Mouse (Mus musculus) limb, embryonic 14.5 days (tissue): ENCODE measurements around the gene Zscan21. TPM values are rescaled to one million over a fixed set of nuclear protein-coding genes. Genes with fewer than 3 reads are reported as not detected.
A peak's percentile ranks its signal among the peaks of the same experiment; 100 is the strongest.

ENCODE experiments used
- ATAC-seq: fragments of 200-750 bp; cut with Nextera tagmentation; 2 replicates; pipeline ENCODE4 v1.8.0; 2017; ENCODE audit warnings: low read depth, moderate number of reproducible peaks, moderate TSS enrichment; ENCODE audit not compliant: low FRiP score
- DNase-seq: peaks from one replicate; pipeline ENCODE4 v3.0.0-alpha.2; 2015; ENCODE audit warnings: low spot score
- H3K27ac ChIP-seq: fragments of 300-500 bp; sonication (generic); replicated peaks from 2 replicates; pipeline ENCODE4 v1.5.1; 2014; ENCODE audit warnings: low read depth, mild to moderate bottlenecking, low read length, moderate library complexity, mixed read lengths
- H3K27me3 ChIP-seq: fragments of 300-500 bp; sonication (generic); 2 replicates; pipeline ENCODE4 v1.6.1; 2014; ENCODE audit warnings: low read length, mixed read lengths; ENCODE audit not compliant: control insufficient read depth, insufficient read depth
- H3K36me3 ChIP-seq: fragments of 300-500 bp; sonication (generic); 2 replicates; pipeline ENCODE4 v1.6.1; 2014; ENCODE audit warnings: mild to moderate bottlenecking, low read length, moderate library complexity, mixed read lengths; ENCODE audit not compliant: control insufficient read depth, insufficient read depth
- H3K4me1 ChIP-seq: fragments of 300-500 bp; sonication (generic); 2 replicates; pipeline ENCODE4 v1.6.1; 2014; ENCODE audit warnings: antibody characterized with exemption, low read length, mixed read lengths; ENCODE audit not compliant: control insufficient read depth, insufficient read depth
- H3K4me2 ChIP-seq: fragments of 300-500 bp; sonication (generic); replicated peaks from 2 replicates; pipeline ENCODE4 v1.6.1; 2014; ENCODE audit warnings: low read depth, mild to moderate bottlenecking, low read length, moderate library complexity; ENCODE audit not compliant: severe bottlenecking
- H3K4me3 ChIP-seq: fragments of 300-500 bp; sonication (generic); replicated peaks from 2 replicates; pipeline ENCODE4 v1.5.1; 2014; ENCODE audit warnings: low read length
- H3K9ac ChIP-seq: fragments of 300-500 bp; sonication (generic); 2 replicates; pipeline ENCODE4 v1.6.1; 2014; ENCODE audit warnings: mild to moderate bottlenecking, low read depth, low read length, moderate library complexity; ENCODE audit not compliant: severe bottlenecking
- H3K9me3 ChIP-seq: fragments of 300-500 bp; sonication (generic); 2 replicates; pipeline ENCODE4 v1.6.1; 2016; ENCODE audit warnings: low read length; ENCODE audit not compliant: control insufficient read depth
- POLR2A ChIP-seq: fragments of 200-500 bp; IDR thresholded peaks from 2 replicates; pipeline ENCODE4 v1.8.0; 2012; ENCODE audit warnings: inconsistent platforms, mild to moderate bottlenecking, moderate library complexity, borderline replicate concordance; ENCODE audit not compliant: insufficient read depth, insufficient read length; ENCODE audit errors: extremely low read depth
- WGBS: fragments of 180-500 bp; shearing (Covaris S2); extraction: QIAGEN DNeasy Blood & Tissue Kit; methylation state at CpG from one replicate; pipeline ENCODE4 v1.1.7; 2014; 5-methylcytosine and 5-hydroxymethylcytosine counted together
- polyA plus RNA-seq, 2 experiments: library from polyadenylated mRNA; depleted of rRNA in 1 of 2; stranded (reverse) in 1 of 2; unstranded in 1 of 2; fragments of >200 nt; fragmentation: Nextera tagmentation in 1 of 2; extraction: Ambion mirVana in 1 of 2; gene quantifications; 2 replicates each; pipeline versions ENCODE4 v1.2.1 to v1.2.3; 2012 to 2014

The Zscan21 gene
- polyA plus RNA-seq (2012; rRNA removed), result 31.5 and 38.3 TPM in 2 replicates
- 59.8 and 70.0 TPM in 2 replicates for polyA plus RNA-seq (2014; fragmentation: Nextera tagmentation; extraction: Ambion mirVana)

GRCm38 (mm10) chr5:138116255-138117198 lies at the start of gene Zscan21:
Gene Zscan21, plus strand, starts transcription at chr5:138116903.
- peak; percentile 59; the same call in 1 of the 2 replicates for TF ChIP-seq POLR2A
- peak within 1 kb of the TSS; percentile 92 for H3K27ac ChIP-seq

DNA sequence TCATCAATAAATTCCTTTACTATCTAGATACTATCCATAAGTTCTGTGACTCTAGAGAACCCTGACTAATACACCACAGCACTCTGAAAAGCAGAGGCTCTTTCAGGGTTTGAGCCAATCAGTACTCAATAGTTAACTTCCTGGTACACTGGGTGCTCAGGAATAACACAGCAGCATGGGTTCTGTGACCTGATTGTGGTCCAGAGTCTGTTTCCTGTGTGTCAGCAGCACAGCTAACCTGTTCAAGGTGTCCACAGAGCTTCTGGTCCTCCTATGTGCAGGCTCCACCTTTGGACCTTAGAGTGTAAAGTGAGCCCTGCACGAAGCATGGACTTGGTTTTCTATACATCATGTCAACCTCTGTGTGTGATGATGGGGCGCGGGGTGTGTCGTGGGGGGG lies 42.9 kb upstream of the Zscan21 start:
- H3K36me3 ChIP-seq, result no peaks in the 10 kb centered on the region

More at GRCm38 (mm10) chr5:138116255-138117198, at the start of gene Zscan21:
- Histone ChIP-seq H3K27me3 (no peaks in the 10 kb centered on the region), H3K36me3 (peaks cover 16% of the 10 kb centered on the region), H3K4me2 (peak within 1 kb of the TSS; percentile 45), H3K4me3 (peak within 1 kb of the TSS; percentile 61), H3K9me3 (no peaks in the 10 kb centered on the region), H3K4me1 (peaks cover 9% of the 10 kb centered on the region), H3K9ac (peak within 1 kb of the TSS; percentile 67)
- peak; percentile 95 for ATAC-seq
- peak; percentile 93 for DNase-seq
- WGBS, result 6% methylated on average over 38 of the region's 38 CpGs

DNA sequence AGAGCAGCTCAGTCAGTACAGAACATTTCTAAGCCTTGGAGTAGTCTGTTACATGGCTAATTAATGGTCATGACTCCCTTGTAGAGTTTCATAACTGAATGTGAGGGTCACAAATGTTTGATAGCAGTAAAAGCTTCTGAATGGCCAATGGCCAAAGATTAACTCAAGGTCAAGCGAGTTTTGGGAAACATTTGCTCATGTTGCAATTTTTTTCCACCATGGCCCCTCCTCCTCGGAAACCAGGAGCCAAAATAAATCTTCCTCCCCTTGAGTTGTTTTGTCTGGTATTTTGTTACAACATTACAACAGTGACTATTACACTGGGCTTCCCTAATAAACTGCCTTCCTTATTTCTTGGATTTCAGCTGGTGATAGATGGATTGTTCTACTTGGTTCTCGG lies 41.0 kb upstream of the Zscan21 start:
- Histone ChIP-seq H3K27me3 (no peaks in the 10 kb centered on the region), H3K9me3 (no peaks in the 10 kb centered on the region), H3K9ac (no peak overlapping the region), H3K27ac (no peak overlapping the region), H3K36me3 (no peaks in the 10 kb centered on the region), H3K4me2 (no peak overlapping the region), H3K4me1 (no peaks in the 10 kb centered on the region), H3K4me3 (no peak overlapping the region)
- ATAC-seq (no peak), DNase-seq (no peak)
- TF ChIP-seq POLR2A, result no peak
- WGBS, result 75% methylated on average over 3 of the region's 3 CpGs

More for the DNA sequence above, 42.9 kb upstream of the Zscan21 start:
- no peak for TF ChIP-seq POLR2A
- WGBS, result 87% methylated on average over 4 of the region's 4 CpGs
- no peaks in the 10 kb centered on the region for H3K27me3 ChIP-seq
- no peak for ATAC-seq
- no peak overlapping the region for H3K4me3 ChIP-seq
- no peak overlapping the region for H3K9ac ChIP-seq
- H3K27ac ChIP-seq, result no peak overlapping the region
- no peak for DNase-seq
- no peaks in the 10 kb centered on the region for H3K4me1 ChIP-seq
- no peaks in the 10 kb centered on the region for H3K9me3 ChIP-seq
- no peak overlapping the region for H3K4me2 ChIP-seq

- H3K9me3 ChIP-seq, result no peaks in the 10 kb centered on the region
- TF ChIP-seq POLR2A, result no peak
- ATAC-seq, result no peak
- no peaks in the 10 kb centered on the region for H3K27me3 ChIP-seq
- H3K4me3 ChIP-seq, result no peak overlapping the region
- no peaks in the 10 kb centered on the region for H3K4me1 ChIP-seq
- no peaks in the 10 kb centered on the region for H3K36me3 ChIP-seq
- DNase-seq, result no peak
- WGBS, result 52% methylated on average over 2 of the region's 2 CpGs
- H3K4me2 ChIP-seq, result no peak overlapping the region
- H3K27ac ChIP-seq, result no peak overlapping the region
- no peak overlapping the region for H3K9ac ChIP-seq
Observed at GRCm38 (mm10) chr5:138076148-138076547, 40.6 kb upstream of the Zscan21 start.

DNA sequence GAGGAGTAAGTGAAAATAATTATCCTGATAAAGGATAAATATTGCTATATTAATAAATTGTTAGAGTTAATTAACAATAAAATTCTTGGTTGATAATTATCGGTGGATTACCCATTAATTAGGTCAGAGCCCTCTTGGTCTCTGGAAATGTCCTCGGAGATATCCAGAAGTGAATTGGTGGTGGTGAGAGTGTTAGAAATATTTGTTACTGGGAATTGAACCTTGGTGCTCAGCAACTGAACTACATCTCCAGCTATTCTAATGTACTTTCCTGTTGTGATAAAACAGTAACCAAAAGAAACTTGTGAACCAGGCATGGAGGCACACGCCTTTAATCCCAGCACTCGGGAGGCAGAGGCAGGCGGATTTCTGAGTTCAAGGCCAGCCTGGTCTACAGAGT lies 36.2 kb upstream of the Zscan21 start:
- no peaks in the 10 kb centered on the region; the same call in 1 of the 2 replicates for H3K4me1 ChIP-seq
- no peak overlapping the region for H3K9ac ChIP-seq
- DNase-seq (no peak), ATAC-seq (no peak)
- no peak overlapping the region for H3K4me2 ChIP-seq
- H3K27ac ChIP-seq, result no peak overlapping the region
- WGBS, result 83% methylated on average over 5 of the region's 5 CpGs
- H3K27me3 ChIP-seq, result no peaks in the 10 kb centered on the region
- TF ChIP-seq POLR2A, result no peak
- no peaks in the 10 kb centered on the region for H3K36me3 ChIP-seq
- H3K4me3 ChIP-seq, result no peak overlapping the region
- H3K9me3 ChIP-seq, result no peaks in the 10 kb centered on the region
